Mouse (Mus musculus) heart, postnatal 25 days (tissue): Measurements from ENCODE around the gene Ppp2r5a. TPM values are rescaled to one million over a fixed set of nuclear protein-coding genes. Genes with fewer than 3 reads are reported as not detected.
"Not testable (repeated sequence)": the region's sequence is repeated elsewhere in the genome, so short reads cannot be mapped to it uniquely, and the experiment has no call there.

Experiments
- DNase-seq: peaks from one replicate; pipeline ENCODE4 v3.0.0; 2022; ENCODE audit warnings: low spot score
- intact Hi-C: fragments of 180-260 bp; cut with DNase I; formaldehyde crosslinking; loops from one replicate; pipeline ENCODE4 v1.15.1; 2025
- total RNA-seq, 2 experiments: library from RNA; stranded (reverse); gene quantifications; 2 replicates each; pipeline ENCODE4 v1.2.3; 2021

The Ppp2r5a gene
- 100 to 1,000 TPM; 103 to 110 TPM for total RNA-seq

DNA sequence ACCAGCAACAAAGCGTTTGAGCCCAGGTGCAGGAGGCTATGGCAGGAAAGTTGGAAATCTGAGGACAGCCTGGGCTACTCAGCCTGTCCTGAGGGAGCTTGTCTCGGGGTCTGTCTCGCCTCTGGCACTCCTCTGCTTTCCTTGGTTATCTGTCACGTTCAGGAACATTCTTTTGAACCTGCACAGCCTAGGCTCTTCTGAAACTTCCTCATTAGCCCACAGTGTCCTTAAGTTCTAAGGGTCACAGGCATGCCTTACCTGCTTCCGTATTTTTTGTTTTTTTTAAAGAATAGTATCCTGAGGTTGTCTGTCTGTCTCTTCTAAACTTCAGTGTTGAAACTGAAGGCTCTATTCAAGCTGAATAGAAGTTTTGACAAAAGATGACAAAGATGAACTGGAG, at the start of gene Ppp2r5a:
Ppp2r5a (minus strand) TSS at position 199 of the 400 bp plus-strand sequence.
- intact Hi-C loops = no loop called here
- no peak for DNase-seq

DNA sequence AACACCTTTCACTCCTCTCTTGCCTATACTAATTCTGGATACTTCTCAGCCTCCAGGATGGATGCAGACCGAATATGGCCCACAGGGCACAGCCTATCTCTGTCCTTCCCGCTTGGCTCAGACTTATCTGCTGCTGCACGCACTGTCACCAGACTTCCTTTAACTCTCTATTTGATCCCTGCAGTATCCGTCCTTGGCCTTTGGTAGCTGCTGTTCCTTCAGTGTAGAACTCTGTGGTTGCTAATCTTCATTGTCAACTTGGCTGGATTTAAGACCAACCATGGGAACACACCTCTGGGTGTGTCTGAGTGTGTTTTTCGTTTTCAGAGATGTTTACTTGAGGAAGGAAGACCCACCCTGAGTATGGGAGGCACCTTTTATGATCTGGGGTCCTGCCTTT, 47.5 kb upstream of the Ppp2r5a start:
- intact Hi-C loops = no loop called here

GRCm38 (mm10) chr1:191449537-191449936, 46.5 kb upstream of the Ppp2r5a start:
- intact Hi-C loops = no loop called here
- no peak for DNase-seq

More for the DNA sequence above, 47.5 kb upstream of the Ppp2r5a start:
- no peak for DNase-seq

- intact Hi-C loops = no loop called here
- DNase-seq = no peak
These were observed 44.4 kb upstream of the Ppp2r5a start for GRCm38 (mm10) chr1:191447391-191448016.

DNA sequence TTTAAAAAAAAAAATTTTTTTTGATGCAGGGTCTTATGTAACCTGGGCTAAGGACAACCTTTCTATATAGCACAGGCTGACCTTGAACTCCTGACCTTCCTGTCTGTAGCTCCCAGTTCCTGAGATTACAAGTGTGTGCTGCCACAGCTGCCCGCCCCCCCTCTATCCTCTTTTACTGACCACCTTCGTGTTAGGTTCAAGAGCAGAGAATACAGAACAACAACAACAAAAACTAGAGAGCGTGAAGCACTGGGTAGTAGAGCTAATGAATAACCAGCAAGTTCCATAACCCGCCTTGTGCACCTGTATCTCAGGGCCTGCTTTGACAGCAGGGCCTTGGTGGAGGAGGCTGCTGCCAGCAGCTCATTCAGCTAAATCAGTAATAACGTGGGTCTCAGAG, 43.2 kb upstream of the Ppp2r5a start:
- intact Hi-C loops = no loop called here
- DNase-seq = no peak

GRCm38 (mm10) chr1:191445831-191446258, 42.8 kb upstream of the Ppp2r5a start:
- no peak for DNase-seq
- intact Hi-C loops = no loop called here

GRCm38 (mm10) chr1:191445401-191445800, 42.3 kb upstream of the Ppp2r5a start:
- intact Hi-C loops = no loop called here
- no peak for DNase-seq

DNA sequence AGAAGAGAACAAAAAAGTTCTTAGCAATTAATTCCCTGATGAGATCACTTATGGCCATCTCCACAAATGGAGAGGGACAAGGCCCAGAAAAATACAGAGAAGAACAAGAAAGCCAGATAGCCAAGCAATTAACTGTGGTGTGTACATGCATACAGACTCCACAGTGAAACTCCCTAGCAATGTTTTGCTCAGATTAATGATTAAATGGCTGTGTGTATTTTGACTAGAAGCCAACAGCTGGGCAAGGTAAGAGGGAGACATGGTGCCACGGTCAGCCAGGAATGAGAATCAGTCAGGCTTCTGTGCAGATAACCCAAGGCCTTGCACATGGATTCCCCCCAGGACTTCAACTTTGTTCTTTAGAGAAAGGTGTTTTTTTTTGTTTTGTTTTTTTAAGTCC, 41.4 kb upstream of the Ppp2r5a start:
- intact Hi-C loops = no loop called here
- DNase-seq = no peak

DNA sequence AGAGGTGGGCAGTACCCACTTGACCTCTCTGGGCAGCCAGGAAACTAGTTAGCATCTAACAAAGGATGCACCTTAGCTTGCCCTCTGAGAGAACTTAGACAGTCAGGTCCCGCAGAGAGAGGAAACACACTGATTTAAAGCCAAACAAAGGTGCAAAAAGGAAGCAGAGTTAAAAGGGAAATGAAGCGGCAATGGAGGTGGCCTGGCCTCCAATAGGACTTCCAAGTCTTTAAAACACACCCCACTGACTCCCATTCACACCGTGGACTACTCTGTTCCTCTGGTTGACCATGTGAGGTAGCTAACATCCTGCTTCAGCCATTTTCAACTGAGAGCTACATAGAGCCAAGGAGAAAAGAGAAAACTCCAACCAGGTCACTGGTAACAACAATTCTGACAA, 35.9 kb upstream of the Ppp2r5a start:
- intact Hi-C loops = no loop called here

DNA sequence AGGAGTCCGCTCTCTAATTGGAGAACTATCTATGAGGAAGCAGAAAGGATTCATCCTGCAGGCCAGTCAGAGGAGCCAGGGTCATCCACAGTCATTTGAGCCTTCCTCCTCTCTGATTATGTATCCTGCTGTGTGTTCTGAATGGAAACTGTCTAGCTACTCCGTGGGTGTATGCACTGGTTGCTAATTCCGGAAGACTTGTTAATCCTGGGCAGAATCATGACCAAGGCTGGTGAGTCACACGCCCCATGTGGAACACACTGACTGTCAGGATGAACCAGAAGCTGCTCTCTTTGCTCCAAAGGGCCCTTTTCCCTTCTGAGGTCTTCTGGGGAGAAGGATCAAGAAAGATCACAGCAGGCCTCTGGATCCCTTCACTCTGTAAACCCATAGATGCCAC, 35.5 kb upstream of the Ppp2r5a start:
- intact Hi-C loops = no loop called here
- DNase-seq = no peak

More for the DNA sequence above, 35.9 kb upstream of the Ppp2r5a start:
- no peak for DNase-seq

DNA sequence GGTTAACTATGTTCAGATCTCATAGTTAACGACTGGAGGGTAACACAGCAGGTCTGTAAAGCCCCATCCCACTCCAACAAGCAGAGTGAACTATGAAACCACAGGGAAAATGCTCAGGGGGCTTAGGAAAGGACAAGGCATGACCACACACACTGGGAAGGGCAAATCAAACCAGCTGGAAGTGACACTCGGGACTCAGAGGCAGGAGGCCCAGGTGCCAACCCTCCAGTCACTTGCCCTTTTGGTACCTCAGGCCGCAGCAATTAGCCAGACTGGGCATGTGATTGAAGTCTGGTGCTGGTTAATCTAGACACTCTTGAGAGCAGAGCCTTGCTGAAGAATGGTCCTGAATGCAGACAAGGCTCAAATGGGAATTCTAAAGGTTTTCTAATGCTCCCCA, 33.6 kb upstream of the Ppp2r5a start:
- intact Hi-C loops = no loop called here
- DNase-seq = no peak

DNA sequence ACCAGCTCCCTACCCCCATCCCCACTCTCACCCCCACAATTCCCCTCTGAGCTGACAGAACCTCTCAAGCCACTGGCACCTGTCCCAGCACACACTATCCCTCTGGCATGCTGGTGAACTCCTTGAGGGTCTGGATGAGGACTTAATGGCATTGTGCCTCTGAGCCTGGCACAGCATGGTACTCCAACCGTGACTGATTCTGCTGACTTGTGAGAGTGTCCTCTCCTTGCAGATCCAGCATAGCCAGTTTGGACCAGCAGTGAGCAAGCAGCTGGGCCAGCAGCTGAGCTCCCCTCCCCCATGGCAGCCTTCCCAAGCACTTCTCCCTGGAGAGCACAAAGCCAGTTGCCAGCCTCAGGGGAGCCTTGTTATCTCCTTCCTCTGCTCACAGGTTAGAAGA, 32.3 kb upstream of the Ppp2r5a start:
- intact Hi-C loops = no loop called here
- peak; percentile 38 for DNase-seq

DNA sequence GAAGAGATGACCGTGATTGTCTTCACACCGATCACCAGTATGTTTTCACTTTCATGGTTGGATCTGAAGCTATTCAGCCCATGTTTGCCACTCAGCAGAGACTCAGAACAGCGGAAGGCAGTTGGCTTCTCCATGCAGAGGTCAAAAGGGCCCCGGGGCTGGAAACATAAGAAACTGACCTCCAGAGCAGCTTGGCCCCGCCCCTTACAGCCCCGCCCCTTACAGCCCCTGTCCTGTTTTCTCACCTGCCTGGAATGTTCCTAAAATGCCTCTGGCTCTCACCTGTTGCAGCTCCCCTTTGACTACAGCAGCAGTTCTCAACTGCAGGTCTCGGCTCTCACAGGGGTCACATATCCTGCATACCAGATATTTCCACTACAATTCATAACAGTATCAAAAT, 29.5 kb upstream of the Ppp2r5a start:
- DNase-seq = no peak
- intact Hi-C loops = no loop called here

GRCm38 (mm10) chr1:191432023-191432422, 29.0 kb upstream of the Ppp2r5a start:
- no peak for DNase-seq
- intact Hi-C loops = no loop called here

DNA sequence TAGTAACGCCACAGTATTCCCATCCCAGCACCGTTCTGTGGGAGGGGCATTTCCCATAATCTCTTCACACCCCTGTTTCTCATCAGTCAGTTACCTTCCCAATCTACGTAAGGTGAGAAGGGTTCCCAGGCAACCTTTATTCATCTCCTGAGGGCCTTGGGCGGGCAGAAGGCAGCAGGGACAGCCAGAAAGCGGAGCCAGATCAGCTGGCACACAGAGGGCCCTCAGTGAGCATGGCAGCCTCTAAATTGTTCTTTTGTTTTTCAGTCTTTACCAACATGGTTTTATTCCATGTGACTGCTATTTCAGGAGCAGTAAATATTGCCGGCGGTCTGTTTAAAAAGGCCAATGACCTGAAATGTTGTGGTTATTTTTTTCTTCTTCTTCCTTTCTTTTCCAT, 27.0 kb upstream of the Ppp2r5a start:
- no peak for DNase-seq
- intact Hi-C loops = no loop called here

GRCm38 (mm10) chr1:191425884-191426283, 22.8 kb upstream of the Ppp2r5a start:
- intact Hi-C loops = no loop called here
- no peak for DNase-seq

DNA sequence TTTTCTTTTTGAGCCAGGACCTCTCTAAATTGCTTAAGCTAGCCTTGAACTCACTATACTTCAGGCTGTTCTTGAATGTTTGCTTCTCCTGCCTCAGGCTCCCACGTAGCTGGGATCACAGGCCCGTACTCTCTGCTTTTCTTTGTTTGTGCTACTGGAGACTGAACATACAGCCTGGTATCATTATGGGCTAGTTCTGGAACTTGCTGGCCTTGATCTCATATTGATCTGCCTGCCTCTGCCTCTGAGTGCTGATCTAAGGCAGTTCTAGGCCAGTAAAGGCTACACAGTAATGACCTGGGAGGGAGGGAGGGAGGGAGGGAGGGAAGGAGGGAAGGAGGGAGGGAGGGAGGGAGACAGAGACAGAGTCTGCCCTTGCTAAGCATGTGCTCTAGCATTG, 20.1 kb upstream of the Ppp2r5a start:
- no peak for DNase-seq
- intact Hi-C loops = no loop called here

GRCm38 (mm10) chr1:191422714-191423113, 19.6 kb upstream of the Ppp2r5a start:
- intact Hi-C loops, DNase-seq: not testable (repeated sequence)

DNA sequence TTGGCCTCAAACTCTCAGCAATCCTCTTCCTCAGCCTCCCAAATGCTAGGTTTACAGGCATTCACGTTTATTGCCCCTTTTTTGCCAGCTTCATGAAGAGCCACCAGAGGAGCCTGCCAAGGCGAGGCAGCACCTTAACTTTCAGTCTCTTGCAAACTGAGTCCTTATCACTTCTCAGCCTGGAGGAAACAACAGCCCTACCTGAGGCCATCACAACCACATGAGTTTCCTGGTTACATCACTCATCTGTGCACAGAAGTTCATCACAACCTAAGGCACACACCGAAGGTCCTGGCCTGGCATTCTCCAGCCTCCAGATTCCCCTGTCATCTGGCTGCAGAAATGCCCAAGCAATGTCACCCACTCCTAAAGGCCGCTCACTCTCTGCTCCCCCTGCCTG, 19.1 kb upstream of the Ppp2r5a start:
- intact Hi-C loops = no loop called here
- DNase-seq = no peak

DNA sequence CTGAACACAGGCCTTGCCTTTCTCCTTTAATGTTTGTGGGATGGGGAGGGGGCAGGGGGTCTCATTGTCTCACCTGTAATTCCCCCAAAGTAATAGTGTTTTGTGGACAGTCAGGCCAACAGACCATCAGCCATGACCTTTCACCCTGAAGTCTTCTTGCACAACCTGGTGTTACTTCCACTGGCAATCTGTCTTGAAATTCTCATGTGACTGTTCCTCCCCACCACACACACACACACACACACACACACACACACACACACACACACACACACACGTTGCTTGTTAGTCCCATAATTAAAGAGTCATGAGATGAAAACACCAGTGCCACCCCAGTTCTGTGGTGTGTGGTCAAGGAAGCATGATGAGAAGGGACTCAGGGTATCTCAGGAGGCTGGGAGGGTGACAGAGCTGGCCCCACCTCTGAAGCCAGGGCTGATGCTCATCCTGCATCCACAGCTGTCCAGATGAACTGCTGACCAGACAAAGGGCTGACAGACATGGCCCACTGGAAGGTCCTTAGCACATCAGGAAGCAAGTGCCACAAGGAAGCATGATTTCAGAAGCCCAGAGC, 18.4 kb upstream of the Ppp2r5a start:
- intact Hi-C loops = no loop called here
- DNase-seq = no peak

GRCm38 (mm10) chr1:191420930-191421404, 17.9 kb upstream of the Ppp2r5a start:
- peak; percentile 38 for DNase-seq
- intact Hi-C loops = no loop called here
